Mouse (Mus musculus) midbrain, embryonic 12.5 days (tissue): Measurements from ENCODE around the gene Slc39a11. TPM values are rescaled to one million over a fixed set of nuclear protein-coding genes. Genes with fewer than 3 reads are reported as not detected.
A peak's percentile ranks its signal among the peaks of the same experiment; 100 is the strongest.

Source experiments
- ATAC-seq: fragments of 200-750 bp; cut with Nextera tagmentation; 2 replicates; pipeline ENCODE4 v1.8.0; 2017; ENCODE audit warnings: low read depth, moderate TSS enrichment, moderate library complexity; ENCODE audit not compliant: low FRiP score
- H3K27ac ChIP-seq: fragments of 300-500 bp; sonication (generic); replicated peaks from 2 replicates; pipeline ENCODE4 v1.5.1; 2016; ENCODE audit warnings: mild to moderate bottlenecking
- H3K27me3 ChIP-seq: fragments of 300-500 bp; sonication (generic); 2 replicates; pipeline ENCODE4 v1.6.1; 2016; ENCODE audit warnings: mild to moderate bottlenecking
- H3K36me3 ChIP-seq: fragments of 300-500 bp; sonication (generic); 2 replicates; pipeline ENCODE4 v1.6.1; 2016
- H3K4me1 ChIP-seq: fragments of 300-500 bp; sonication (generic); 2 replicates; pipeline ENCODE4 v1.6.1; 2016
- H3K4me2 ChIP-seq: fragments of 300-500 bp; sonication (generic); replicated peaks from 2 replicates; pipeline ENCODE4 v1.6.1; 2016; ENCODE audit warnings: mild to moderate bottlenecking, moderate library complexity
- H3K4me3 ChIP-seq: fragments of 300-500 bp; sonication (generic); 2 replicates; pipeline ENCODE4 v1.5.1; 2016; ENCODE audit warnings: mild to moderate bottlenecking
- H3K9ac ChIP-seq: fragments of 300-500 bp; sonication (generic); replicated peaks from 2 replicates; pipeline ENCODE4 v1.6.1; 2016; ENCODE audit warnings: mild to moderate bottlenecking, moderate library complexity
- H3K9me3 ChIP-seq: fragments of 300-500 bp; sonication (generic); 2 replicates; pipeline ENCODE4 v1.6.1; 2016; ENCODE audit warnings: mild to moderate bottlenecking
- WGBS: fragments of 180-500 bp; shearing (Covaris S2); methylation state at CpG from one replicate; pipeline ENCODE4 v1.1.7; 2016; 5-methylcytosine and 5-hydroxymethylcytosine counted together
- polyA plus RNA-seq: library from polyadenylated mRNA; unstranded; fragments of >200 nt; fragmentation: Nextera tagmentation; extraction: Ambion mirVana; gene quantifications from 2 replicates; pipeline ENCODE4 v1.2.1, GENCODE M21; 2016

The Slc39a11 gene
- polyA plus RNA-seq, 1 experiment from 2014 or later = 26.1 TPM

DNA sequence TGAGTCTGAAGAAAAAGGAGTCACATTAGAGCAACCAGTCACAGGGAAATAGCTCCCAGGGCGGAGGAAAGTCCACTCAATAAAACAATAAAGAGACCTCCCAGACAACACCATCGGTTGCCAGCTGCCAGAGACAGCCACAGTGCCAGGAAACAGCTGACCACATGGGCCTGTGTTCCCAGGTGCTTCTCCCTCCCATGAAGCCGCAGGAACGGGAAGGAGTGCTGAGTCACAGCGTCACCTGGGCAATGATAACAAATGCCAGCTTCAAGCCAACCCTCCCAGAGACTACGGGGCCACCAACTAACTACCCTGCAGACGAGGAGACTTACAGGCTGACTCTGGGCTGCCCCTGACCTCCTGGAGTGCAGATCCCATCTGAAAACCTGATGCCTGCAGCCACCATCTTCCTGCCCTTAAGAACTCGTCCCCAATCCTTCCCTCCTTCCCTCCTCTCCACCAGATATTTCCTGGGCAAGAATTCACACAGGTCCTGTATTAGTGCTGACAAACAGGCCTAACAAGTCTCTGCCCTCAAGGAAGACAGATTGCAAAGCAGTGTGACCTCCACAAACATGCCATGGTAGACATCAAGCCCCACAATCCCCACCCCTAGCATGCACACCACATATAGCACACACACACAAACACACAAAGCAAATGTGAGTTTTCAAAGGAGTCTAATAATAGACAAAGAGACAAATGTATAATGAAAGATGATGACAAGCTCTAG lies 162.1 kb downstream of the Slc39a11 start:
- Histone ChIP-seq H3K27ac (no peak overlapping the region), H3K36me3 (no peaks in the 10 kb centered on the region), H3K4me1 (no peaks in the 10 kb centered on the region)

GRCm38 (mm10) chr11:113484037-113484436 lies 165.8 kb downstream of the Slc39a11 start:
- Histone ChIP-seq H3K27me3 (no peaks in the 10 kb centered on the region), H3K4me3 (no peak overlapping the region), H3K4me2 (no peak overlapping the region), H3K27ac (no peak overlapping the region), H3K36me3 (no peaks in the 10 kb centered on the region), H3K4me1 (no peaks in the 10 kb centered on the region), H3K9me3 (no peaks in the 10 kb centered on the region), H3K9ac (no peak overlapping the region)
- 87% methylated on average over 10 of the region's 10 CpGs for WGBS
- ATAC-seq = no peak

More for the DNA sequence above, 162.1 kb downstream of the Slc39a11 start:
- no peaks in the 10 kb centered on the region for H3K9me3 ChIP-seq
- no peak overlapping the region for H3K4me3 ChIP-seq
- 78% methylated on average over 8 of the region's 8 CpGs for WGBS
- H3K27me3 ChIP-seq = no peaks in the 10 kb centered on the region
- no peak overlapping the region for H3K4me2 ChIP-seq
- ATAC-seq = no peak
- H3K9ac ChIP-seq = no peak overlapping the region

DNA sequence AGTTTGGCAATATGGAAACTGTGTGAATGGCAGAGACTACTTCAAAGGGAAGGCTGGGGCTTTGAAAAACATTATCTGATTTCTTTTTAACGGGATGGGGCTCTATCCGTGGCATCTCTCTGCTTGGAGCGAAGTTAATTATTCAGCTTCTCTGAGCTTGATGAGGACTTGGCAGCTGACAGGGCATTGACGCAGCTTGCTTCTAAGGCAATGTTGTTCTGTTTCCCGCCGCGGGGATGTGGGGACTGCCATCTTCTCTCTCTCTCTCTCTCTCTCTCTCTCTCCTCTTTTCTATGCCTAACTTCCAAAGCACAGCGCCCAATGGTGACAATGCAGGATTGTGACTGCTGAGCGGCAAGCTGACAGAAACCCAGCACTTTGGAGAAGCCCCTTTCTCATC lies 172.3 kb downstream of the Slc39a11 start:
- ATAC-seq = no peak
- no peak overlapping the region for H3K4me3 ChIP-seq
- peaks cover 17% of the 10 kb centered on the region for H3K4me1 ChIP-seq
- H3K9ac ChIP-seq = no peak overlapping the region
- no peaks in the 10 kb centered on the region for H3K9me3 ChIP-seq
- H3K4me2 ChIP-seq = no peak overlapping the region
- WGBS = 68% methylated on average over 9 of the region's 9 CpGs
- H3K27me3 ChIP-seq = no peaks in the 10 kb centered on the region
- no peak overlapping the region for H3K27ac ChIP-seq
- H3K36me3 ChIP-seq = no peaks in the 10 kb centered on the region

- Histone ChIP-seq H3K4me3 (no peak overlapping the region), H3K9me3 (no peaks in the 10 kb centered on the region), H3K27ac (no peak overlapping the region), H3K4me1 (peaks cover 17% of the 10 kb centered on the region), H3K9ac (no peak overlapping the region), H3K27me3 (no peaks in the 10 kb centered on the region), H3K36me3 (no peaks in the 10 kb centered on the region), H3K4me2 (no peak overlapping the region)
- ATAC-seq = no peak
- 85% methylated on average over 9 of the region's 9 CpGs for WGBS
These were observed 173.2 kb downstream of the Slc39a11 start for GRCm38 (mm10) chr11:113476720-113477119.

DNA sequence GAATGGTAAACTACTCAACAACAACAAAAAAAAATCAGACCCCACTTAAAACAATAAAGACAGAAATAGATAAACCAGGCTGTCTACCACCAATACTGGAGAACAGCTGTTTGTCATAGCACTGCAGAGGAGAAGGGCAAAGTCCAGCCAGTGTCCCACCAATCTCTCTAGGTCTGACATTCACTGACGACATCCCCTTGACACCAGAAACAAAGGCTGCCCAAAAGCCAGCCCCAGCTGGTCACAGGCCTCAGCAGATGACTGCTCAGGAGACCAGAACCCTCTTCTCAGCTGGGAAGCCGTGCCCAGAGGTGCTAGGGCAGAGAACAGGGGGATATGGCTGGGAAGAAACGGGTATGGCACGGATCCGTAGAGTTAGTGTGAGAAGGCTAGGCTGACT lies 174.4 kb downstream of the Slc39a11 start:
- no peak overlapping the region for H3K4me2 ChIP-seq
- H3K4me3 ChIP-seq = no peak overlapping the region
- 79% methylated on average over 5 of the region's 5 CpGs for WGBS
- no peak overlapping the region for H3K9ac ChIP-seq
- no peaks in the 10 kb centered on the region for H3K9me3 ChIP-seq
- H3K4me1 ChIP-seq = peaks cover 17% of the 10 kb centered on the region
- H3K27me3 ChIP-seq = no peaks in the 10 kb centered on the region
- no peak for ATAC-seq
- peak overlapping the region; percentile 32; the same call in 1 of the 2 replicates for H3K27ac ChIP-seq
- no peaks in the 10 kb centered on the region for H3K36me3 ChIP-seq

GRCm38 (mm10) chr11:113473998-113474534 lies 175.8 kb downstream of the Slc39a11 start:
- H3K9ac ChIP-seq = no peak overlapping the region
- ATAC-seq = no peak
- H3K36me3 ChIP-seq = no peaks in the 10 kb centered on the region
- WGBS = 57% methylated on average over 7 of the region's 7 CpGs
- no peak overlapping the region for H3K4me2 ChIP-seq
- no peaks in the 10 kb centered on the region for H3K27me3 ChIP-seq
- no peak overlapping the region for H3K4me3 ChIP-seq
- H3K9me3 ChIP-seq = no peaks in the 10 kb centered on the region
- H3K27ac ChIP-seq = no peak overlapping the region
- peaks cover 18% of the 10 kb centered on the region for H3K4me1 ChIP-seq

DNA sequence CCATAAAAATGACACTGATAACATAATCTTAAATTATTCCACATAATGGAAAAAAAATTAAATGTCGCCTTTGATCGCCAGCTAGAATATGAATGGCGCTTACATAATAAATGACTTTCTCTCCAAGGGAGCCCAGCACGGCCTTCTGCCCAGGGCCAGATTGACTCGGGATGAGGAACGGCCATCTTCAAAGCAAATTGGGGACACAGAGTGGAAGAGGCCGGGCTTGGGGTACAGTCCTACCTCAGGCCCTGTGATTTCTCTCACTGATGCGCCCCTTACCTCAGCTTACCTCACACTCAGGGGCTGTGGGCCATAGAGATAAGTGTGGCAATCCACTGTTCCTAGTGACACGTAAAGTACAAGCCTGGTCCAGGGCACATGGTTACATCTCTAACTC lies 177.9 kb downstream of the Slc39a11 start:
- H3K36me3 ChIP-seq = no peaks in the 10 kb centered on the region
- peaks cover 30% of the 10 kb centered on the region for H3K4me1 ChIP-seq
- H3K27me3 ChIP-seq = no peaks in the 10 kb centered on the region
- no peak overlapping the region for H3K4me2 ChIP-seq
- no peak overlapping the region for H3K27ac ChIP-seq
- WGBS = 93% methylated on average over 9 of the region's 9 CpGs
- H3K9ac ChIP-seq = no peak overlapping the region
- ATAC-seq = no peak
- no peak overlapping the region for H3K4me3 ChIP-seq
- no peaks in the 10 kb centered on the region for H3K9me3 ChIP-seq

GRCm38 (mm10) chr11:113469919-113470785 lies 179.7 kb downstream of the Slc39a11 start:
- H3K4me2 ChIP-seq = no peak overlapping the region
- 0 out of 2 replicates have a peak, but pooled peaks cover 2% of the 10 kb centered on the region for H3K9me3 ChIP-seq
- H3K9ac ChIP-seq = no peak overlapping the region
- H3K4me1 ChIP-seq = peaks cover 33% of the 10 kb centered on the region
- WGBS = 88% methylated on average over 17 of the region's 17 CpGs
- no peaks in the 10 kb centered on the region for H3K36me3 ChIP-seq
- H3K4me3 ChIP-seq = no peak overlapping the region
- H3K27me3 ChIP-seq = no peaks in the 10 kb centered on the region
- H3K27ac ChIP-seq = no peak overlapping the region
- ATAC-seq = no peak

GRCm38 (mm10) chr11:113468016-113468415 lies 181.9 kb downstream of the Slc39a11 start:
- WGBS = 37% methylated on average over 10 of the region's 10 CpGs
- peak; percentile 61 for ATAC-seq

GRCm38 (mm10) chr11:113467313-113467811 lies 182.5 kb downstream of the Slc39a11 start:
- 0 out of 2 replicates have a peak, but pooled peaks cover 2% of the 10 kb centered on the region for H3K9me3 ChIP-seq
- H3K9ac ChIP-seq = no peak overlapping the region
- peak overlapping the region; percentile 85 for H3K27ac ChIP-seq
- no peak overlapping the region; the same call in 1 of the 2 replicates for H3K4me2 ChIP-seq
- no peak overlapping the region for H3K4me3 ChIP-seq
- H3K36me3 ChIP-seq = no peaks in the 10 kb centered on the region
- 33% methylated on average over 12 of the region's 12 CpGs for WGBS
- ATAC-seq = peak; percentile 71
- H3K27me3 ChIP-seq = no peaks in the 10 kb centered on the region
- peaks cover 24% of the 10 kb centered on the region for H3K4me1 ChIP-seq

More at GRCm38 (mm10) chr11:113468016-113468415, 181.9 kb downstream of the Slc39a11 start:
- H3K4me3 ChIP-seq = no peak overlapping the region
- H3K27ac ChIP-seq = peak overlapping the region; percentile 85
- 0 out of 2 replicates have a peak, but pooled peaks cover 2% of the 10 kb centered on the region for H3K9me3 ChIP-seq
- H3K36me3 ChIP-seq = no peaks in the 10 kb centered on the region
- no peak overlapping the region for H3K9ac ChIP-seq
- H3K27me3 ChIP-seq = no peaks in the 10 kb centered on the region
- H3K4me1 ChIP-seq = peaks cover 24% of the 10 kb centered on the region
- H3K4me2 ChIP-seq = no peak overlapping the region; the same call in none of the 2 replicates

DNA sequence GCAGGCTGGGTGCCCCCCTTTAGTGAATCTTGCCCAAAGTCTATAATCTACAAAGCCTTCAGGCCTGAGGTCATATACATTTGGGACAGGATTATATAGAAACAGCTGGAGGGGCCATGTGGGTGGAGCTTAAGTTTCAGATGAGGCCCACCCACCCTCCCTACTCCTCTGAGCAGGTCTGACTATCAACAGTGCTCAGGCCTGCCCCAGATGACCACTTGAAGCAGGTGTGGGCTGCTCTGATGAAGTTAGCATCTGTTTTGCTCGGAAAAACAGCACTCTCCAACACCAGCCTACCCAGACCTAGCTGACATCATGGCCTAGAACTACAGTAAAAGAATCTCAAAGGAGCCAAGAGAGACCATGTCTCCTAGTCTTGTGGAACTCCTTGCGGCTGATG lies 189.8 kb downstream of the Slc39a11 start:
- H3K4me1 ChIP-seq = no peaks in the 10 kb centered on the region
- H3K27ac ChIP-seq = no peak overlapping the region
- no peak overlapping the region for H3K4me3 ChIP-seq
- no peaks in the 10 kb centered on the region for H3K27me3 ChIP-seq
- WGBS = 90% methylated on average over 2 of the region's 2 CpGs
- 0 out of 2 replicates have a peak, but pooled peaks cover 3% of the 10 kb centered on the region for H3K36me3 ChIP-seq
- H3K4me2 ChIP-seq = no peak overlapping the region
- no peak overlapping the region for H3K9ac ChIP-seq
- peaks cover 8% of the 10 kb centered on the region for H3K9me3 ChIP-seq
- ATAC-seq = no peak
